Mouse (Mus musculus): ENCODE measurements around the gene Dlg4.
A peak's percentile ranks its signal among the peaks of the same experiment; 100 is the strongest.
"Not testable (repeated sequence)": the region's sequence is repeated elsewhere in the genome, so short reads cannot be mapped to it uniquely, and the experiment has no call there.

Gene Dlg4

DNA sequence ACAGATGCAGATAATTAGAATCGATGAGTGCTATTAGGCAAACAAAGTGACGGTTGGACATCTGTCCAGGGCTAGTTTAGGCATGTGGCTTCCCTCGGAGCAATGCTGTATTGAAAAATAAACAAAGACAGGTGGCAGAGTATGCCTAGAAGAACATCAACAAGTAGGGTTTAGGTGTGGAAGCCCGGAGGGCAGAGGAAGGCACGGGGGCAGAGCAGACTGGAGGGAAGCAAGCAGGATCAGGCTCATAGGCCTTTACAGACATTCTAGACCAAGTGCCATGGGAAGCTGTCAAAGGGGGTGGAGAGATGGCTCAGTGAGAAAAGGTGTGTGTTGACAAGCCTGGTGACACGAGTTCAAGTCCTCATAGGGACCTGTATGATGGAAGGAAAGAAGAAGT is 32.6 kb downstream of the Dlg4 start:
- no peak for DNase-seq (ENCODE audit: low read depth, low spot score)

DNA sequence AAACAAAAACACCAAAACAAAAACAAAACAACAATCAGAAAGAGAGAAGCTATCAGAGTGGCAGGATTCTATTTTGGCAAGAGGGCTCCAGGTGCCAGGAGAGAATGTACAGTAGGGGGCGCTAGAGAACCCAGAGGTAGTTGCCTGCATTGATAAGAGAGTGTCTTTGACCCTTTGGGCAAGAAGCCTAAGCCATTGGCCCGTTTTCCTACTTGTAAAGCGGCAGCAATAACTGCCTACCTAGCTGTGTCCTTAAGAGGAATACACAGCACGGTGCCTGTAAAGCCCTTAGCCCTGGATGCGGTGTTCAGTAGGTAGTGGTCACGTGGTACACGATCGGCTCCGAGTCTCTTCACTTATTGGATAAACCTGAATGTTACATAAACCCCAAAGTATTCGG is 33.1 kb downstream of the Dlg4 start:
- peak; percentile 38 for DNase-seq (ENCODE audit: low read depth, low spot score)

DNA sequence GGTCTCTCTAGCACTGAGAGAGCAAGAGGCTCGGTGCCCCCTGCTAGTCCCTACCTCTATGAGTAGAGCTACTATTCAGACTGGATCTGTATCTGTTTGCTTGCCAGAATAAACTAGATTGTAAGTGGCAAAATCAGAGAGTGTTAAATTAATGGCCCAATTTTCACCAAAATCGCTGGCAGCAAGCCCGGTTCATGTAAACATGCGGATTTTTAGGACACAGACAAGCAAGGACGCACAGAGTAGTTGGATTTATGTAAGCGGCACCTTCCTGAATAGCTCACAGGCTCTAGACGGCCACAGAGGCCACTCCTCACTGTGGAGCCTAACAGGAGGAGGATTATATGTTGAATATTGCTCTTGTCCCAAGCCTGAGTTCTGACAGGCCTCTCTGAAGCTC is 36.4 kb downstream of the Dlg4 start:
- no peak for DNase-seq (ENCODE audit: low read depth, low spot score)

DNA sequence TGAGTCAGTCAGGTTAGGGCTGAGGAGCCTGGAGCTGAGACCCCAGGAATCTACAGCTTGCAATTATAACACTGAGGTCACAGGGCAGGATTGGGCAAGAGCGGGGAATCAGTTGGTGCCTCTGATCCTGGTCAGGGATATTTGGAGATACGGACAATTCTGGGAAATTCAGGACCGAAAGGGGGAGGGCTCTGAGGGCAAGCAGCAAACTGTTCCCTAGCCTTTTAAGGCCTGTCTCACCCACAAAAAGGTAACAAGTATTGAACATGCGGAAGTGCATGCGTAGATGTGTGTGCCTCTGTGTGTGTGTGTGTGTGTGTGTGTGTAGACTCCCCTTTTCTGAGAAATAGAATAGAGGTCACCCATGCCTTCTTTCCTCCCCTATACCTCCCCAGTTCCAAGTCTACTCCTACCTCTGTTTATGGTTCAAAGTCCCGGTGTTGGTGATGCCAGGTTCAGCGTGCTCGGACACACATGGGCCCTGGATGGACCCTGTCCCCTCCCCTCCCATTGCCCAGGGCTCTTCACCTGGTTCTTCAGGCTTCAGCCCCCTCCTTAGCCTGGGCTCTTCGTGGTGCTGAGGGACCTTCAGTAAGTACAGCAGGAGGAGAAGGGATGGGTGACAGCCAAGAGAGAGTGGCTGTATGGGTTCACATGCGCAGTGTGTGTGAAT is 37.3 kb downstream of the Dlg4 start, which contains the start of gene Asgr1:
TSS of gene Asgr1 (plus strand) at position 188 of the 673 bp plus-strand sequence.
- DNase-seq (ENCODE audit: low read depth, low spot score), result no peak

DNA sequence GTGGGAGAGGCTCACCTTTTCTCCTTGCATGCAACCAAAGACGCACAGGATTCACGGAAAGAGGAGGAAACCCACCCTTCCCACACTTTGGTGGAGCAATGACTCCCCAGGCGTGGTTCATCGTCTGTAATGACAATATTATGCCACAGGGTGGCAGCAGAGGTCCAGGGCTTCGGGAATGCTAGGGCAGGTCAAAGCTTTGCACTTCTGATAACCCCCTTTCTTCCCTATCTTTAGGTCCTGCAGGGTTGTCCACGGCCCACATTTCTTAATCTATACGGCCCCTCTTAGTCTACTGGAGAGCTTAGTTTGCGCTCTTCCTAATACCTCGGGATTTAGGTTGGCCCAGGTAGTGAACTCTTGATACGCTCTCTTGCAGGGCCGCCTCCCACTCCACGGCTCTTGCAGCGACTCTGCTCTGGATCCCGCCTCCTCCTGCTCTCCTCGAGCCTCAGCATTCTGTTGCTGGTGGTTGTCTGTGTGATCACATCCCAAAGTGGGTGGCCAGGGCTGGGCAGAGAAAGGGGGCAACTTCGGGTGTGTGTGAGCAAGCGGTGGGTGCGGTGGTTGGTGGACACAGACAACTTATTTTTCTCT is 39.0 kb downstream of the Dlg4 start:
- DNase-seq (ENCODE audit: low read depth, low spot score), result peak; percentile 71

DNA sequence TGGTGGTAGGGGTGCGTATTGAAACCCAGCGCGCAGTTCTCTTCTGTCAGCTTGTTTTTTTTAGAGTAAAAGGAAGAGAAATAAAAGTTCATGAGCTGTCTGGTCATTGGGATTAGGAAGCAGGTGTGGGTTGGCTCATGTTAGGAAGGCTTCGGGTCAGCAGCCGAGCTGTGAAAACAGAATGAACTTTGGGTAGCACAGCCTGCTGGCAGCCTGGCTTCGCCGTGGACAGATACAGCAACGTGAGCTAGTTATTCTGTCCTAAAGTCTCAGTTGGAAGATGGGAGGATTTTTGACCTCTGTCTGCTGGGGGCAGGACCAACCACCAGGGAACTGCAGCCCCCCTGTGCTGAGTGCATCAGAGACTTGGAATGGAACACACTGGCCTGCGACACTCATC is 41.1 kb downstream of the Dlg4 start:
- no peak for DNase-seq (ENCODE audit: low read depth, low spot score)

DNA sequence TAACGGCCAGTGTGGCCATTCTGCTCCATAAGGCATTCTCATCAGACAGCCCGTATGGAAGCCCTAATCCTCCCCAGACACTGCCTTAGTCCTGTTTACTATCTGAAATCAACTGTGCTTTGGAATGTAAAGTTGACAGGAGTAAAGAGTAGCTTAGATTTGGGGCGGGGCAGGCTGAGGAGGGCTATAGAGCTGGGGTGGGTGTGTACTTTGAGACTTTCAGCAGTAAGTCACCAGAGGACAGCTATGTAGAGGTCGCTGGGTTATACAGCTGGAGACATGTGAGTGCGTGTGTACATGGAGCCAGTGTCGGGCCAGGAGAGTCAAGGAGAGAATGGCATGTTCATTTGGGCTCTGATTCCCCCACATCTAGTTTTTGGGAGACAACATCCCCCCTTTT is 43.2 kb downstream of the Dlg4 start:
- DNase-seq (ENCODE audit: low read depth, low spot score), result no peak

DNA sequence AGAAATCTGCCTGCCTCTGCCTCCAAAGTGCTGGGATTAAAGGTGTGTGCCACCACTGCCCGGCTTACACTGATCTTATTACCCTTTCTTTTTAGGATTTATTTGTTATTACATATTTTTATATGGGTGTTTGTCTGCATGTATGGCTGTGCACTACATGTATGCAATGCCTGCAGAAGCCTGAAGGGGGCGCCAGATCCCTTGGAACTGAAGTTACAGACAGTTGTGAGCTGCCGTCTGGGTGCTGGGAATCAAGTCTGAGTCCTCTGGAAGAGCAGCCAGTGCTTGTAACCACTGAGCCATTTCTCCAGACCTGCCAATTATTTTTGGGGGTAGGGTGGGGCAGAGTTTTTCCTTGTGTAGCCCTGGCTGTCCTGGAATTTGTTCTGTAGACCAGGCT is 46.3 kb downstream of the Dlg4 start:
- DNase-seq (ENCODE audit: low read depth, low spot score), result peak; percentile 37

DNA sequence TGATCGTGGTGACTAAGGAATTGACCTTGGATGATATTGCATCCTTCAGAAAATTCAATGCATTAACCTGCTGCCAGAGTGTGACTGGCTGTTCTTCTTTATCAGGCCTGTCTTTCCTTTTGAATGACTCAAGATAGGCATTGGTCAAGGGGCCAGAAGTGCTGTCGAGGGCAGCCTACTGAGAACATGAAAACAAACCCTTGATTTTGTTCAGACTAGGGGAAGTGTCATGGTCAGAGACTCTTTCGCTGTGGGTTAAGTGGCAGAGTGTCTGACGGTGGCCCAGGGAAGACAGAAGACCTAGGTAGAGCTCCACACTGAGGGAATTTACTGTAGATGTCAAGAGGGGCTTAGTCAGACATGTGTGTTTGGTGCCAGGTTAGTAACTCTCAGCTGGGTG is 50.0 kb downstream of the Dlg4 start:
- DNase-seq (ENCODE audit: low read depth, low spot score), result no peak

DNA sequence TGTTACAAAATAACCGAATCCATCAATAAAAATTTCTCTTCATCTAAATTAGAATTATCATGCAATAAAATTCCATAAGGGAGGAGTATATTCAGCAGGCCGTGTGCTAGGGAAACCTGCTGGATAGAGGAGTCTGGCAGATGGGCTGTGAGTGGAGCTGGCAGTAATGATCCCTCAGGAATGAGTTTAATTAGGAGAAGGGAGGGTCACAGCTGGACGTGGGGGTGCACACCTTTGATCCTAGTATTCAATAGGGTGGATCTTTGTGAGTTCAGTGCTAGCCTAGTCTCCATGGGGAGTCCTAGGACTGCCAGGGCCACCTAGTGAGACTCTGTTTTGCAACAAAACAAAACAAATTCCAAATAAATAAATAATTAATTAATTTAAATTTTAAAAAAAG is 51.5 kb downstream of the Dlg4 start:
- no peak for DNase-seq (ENCODE audit: low read depth, low spot score)

DNA sequence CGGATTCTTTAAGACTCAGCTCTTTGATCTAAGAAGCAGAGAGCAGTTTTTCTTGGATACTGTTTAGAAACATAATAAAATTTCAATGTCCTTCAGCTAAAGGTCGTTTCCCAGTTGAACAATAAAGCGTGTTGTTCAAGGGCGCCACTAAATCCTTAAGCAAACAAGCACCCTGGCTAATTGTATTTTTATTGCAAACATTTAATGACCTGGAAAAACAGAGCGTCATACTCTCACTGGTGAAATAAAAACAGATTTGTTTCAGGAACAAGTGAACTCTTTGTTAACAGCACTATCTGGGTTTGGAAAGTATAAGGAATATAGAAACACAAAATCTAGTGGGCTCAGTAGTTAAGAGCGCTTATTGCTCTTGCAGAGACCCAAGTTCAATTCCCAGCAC is 53.3 kb downstream of the Dlg4 start:
- DNase-seq (ENCODE audit: low read depth, low spot score), result no peak

DNA sequence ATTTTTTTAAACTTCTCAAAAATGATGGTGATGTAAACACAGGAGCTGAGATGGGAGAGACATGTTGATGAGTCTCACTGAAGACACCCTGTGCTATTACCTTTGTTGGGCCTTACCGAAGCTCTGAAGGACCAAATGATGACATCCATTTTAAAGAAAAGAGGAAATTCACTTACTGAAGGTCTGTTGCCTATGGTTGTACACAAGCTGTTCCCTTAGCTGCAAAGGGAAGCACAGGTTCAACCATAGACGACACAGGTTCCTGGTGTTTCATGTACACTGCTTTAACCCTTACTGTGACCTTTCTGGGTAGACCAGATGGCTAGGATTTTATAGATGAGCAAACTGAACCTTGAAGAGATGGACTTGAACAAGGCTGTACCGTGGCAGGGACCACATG is 53.9 kb downstream of the Dlg4 start:
- not testable (repeated sequence) for DNase-seq (ENCODE audit: low read depth, low spot score)

DNA sequence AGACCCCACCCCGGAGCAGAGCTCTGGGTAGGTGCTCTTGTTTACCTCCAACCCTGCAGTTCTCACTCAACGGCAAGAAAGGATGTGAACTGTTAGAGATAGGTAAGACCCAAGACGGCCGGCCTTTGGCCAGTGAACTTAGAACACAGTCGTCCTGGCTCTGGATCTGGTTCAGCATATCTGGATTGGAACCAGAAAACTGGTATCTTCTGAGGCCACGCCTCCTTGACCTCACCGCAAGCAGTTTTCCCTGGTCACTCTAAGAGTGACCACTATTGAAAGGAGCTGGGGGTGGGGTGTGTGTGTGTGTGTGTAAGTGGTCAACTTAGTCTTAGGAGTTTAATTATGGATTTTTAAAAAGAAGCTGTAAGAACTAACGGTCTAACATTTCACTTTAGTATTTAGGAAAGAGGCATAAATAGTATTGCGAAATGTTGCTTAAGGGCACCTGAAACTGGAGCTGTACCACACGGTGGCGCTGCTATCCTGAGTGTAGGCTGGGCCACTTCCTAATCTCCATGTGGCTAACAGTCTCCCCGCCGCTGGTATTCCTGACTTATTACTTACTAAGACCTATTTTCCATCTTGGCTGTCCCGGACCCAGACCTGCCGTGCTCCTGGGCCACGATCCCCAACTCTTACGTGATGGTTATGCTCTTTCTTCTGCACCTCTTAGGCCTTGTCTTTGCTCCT is 57.8 kb downstream of the Dlg4 start:
- peak; percentile 74 for DNase-seq (ENCODE audit: low read depth, low spot score)

DNA sequence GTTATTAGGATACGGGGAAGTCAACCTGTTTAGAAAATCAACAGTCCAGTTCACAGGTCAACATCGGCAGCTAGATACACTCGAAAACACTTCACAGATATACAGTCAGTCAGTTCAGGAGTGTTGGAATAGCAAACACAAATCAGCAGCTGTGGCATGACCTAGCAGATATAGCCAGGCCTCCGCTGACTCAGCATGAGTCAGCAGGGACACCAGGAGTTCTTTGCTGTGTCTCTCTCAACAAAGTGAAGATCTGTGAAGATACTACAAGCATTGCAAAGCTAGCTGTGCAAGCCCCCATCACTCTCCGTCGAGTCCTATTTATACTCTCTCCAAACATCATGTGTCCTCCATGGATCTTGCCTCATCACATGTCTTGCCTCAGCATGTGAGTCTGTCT is 58.8 kb downstream of the Dlg4 start:
- DNase-seq (ENCODE audit: low read depth, low spot score), result no peak

DNA sequence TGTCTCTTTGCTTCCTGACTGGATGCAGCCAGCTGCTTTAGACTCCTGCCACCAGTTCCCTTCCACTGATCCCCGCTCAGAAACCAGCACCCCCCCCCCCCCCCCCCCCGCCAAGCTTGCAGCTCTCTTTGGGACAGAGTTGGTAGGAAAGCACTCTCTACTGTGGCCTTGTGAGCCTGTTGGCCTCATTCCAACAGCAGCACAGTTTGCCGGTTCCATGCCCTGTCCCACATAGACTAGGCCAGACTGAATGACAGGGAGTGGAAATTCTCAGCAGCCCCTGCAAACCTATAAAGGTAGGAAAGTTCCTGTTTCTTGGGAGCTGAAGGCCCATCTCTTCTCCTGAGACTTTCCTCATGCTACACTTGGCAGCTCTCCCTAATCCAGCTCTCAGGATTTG is 60.7 kb downstream of the Dlg4 start:
- DNase-seq (ENCODE audit: low read depth, low spot score), result no peak

DNA sequence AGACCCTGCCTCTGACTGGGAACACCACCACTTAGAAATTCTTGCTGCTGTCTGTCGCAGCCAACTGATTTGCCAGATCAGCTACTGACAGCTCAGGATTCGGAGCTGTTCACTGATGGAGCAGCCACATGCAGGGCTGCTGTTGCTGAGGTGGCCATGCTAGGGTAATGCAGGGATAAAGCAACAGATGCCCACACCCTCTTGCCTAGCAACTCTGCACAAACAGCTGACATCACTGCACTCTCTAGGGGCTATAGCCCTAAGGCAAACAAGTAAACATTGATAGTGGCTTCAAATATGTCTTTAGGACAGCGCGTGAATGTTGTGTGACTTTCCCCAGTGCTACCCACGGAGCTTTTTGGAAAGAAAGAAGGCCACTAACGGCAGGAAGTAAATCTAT is 62.4 kb downstream of the Dlg4 start:
- no peak for DNase-seq (ENCODE audit: low read depth, low spot score)

DNA sequence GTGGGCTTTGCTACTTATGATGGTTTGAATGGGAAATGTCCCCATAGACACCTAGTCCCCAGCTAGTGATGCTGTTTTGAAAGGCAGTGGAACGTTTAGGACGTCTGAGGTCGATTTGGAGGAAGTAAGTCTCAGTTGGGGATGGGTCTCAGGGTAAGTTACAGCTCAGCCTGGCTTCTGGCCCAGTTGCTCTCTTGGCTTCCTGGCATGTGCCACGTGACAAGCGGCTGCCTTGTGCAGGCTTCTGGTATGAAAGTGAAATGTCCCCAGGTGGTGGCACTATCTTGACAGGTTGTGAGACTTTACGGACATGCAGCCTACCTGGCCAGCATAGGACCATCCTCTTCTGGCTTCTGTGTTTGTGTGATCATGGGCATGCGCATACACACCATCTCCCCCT is 63.2 kb downstream of the Dlg4 start:
- no peak for DNase-seq (ENCODE audit: low read depth, low spot score)

DNA sequence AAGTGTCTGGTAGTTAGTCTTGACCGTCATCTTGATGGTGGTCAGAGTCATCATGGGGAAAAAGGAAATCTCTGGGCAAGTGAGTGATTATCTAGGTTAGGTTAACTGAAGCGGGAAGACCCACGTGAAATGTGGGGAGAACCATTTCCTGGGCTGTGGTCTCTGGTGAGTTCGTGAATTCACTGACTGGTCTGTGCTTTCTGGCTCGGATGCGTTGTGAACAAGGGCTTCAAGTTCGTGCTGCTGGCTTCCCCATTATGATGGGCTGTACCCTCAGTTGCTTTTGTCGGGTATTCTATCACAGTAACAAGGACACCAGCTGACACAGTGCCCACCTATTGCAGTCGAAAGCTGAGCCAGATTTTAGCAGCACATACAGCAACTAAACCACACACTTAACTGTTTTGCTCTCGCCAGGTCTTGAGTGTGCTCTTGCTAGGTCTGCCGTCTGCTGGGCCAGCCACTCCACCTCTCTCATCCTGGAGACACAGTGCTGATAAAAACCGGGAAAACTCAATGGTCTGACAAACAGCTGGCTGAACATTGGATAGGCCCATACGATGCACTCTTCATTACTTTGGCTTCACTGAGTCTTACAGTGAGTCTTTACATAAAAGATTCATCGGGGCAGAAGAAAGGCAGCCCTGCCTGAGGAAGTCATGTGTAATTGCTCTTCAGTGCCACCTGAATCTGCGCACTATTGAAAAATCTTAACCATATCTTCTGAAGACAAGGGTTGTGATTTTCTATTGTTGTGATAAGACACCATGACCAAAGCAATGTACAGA is 64.3 kb downstream of the Dlg4 start:
- no peak for DNase-seq (ENCODE audit: low read depth, low spot score)

DNA sequence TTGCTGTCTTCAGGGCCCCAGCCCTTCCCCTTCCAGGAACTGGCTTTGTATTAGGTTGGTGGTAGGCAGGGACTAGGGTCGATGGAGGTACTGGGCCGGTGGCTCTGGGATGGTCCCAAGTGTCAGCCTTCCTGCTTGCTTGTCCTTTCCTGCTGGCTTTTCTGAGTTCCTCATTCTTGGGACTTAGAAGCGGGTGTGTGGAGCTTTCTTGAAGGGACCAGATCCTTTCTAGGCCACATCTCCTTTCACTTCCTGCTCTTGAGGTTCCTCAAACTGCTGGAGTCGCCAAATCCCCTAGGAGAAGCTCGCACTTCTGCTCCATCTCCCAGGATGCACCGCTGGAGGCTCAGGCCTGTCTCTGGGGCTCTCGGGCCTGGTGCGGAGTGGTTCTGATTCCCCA is 67.8 kb downstream of the Dlg4 start:
- no peak for DNase-seq (ENCODE audit: low read depth, low spot score)

DNA sequence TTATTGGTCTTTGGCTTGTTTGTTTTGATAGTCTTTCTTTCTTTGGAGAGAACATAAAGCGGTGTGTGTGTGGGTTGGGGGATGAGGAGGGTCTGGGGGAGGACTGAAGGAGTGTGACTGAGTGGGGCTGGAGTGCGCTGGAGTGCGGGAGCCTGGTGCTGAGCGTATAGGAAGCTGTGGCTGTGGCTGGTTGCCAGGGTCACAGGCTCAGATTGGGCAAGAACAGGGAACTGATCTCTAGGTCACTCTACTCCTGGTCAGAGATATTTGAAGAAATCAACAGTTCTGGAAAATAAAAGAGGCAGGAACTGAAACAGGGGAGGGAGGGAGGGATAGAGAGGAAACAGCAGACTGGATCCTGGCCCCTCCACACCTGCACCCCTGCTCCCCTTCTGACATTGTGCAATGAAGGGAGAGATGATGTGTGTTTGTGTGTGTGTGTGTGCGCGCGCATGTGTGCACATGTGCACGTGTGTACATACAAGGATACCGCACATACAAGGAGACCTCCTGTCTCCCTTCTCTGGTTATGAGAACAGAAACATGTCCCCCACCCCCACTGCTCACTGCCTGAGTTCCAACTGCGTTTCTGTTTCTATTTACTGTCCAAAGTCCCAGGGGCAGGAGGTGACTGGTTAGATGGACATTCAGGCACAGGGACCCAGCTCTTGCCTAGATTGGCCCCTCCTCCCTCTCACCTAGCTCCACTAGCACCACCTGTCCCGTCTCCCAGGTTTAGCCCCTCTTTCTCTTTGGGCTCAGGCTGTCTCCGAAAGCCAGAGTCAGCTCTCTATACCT is 75.4 kb downstream of the Dlg4 start, which contains the start of gene Asgr2:
TSS of gene Asgr2 (plus strand) at position 659 of the 798 bp plus-strand sequence.
- DNase-seq (ENCODE audit: low read depth, low spot score), result no peak
